Mouse (Mus musculus) olfactory bulb, adult 2 months (tissue): ENCODE data around the gene Fam102a.

Experiments used
- CTCF ChIP-seq: fragments of 200-500 bp; IDR thresholded peaks from 2 replicates; pipeline ENCODE4 v1.5.1; 2012; ENCODE audit warnings: low read depth, mild to moderate bottlenecking, low read length, moderate library complexity; ENCODE audit not compliant: insufficient read depth
- POLR2A ChIP-seq: fragments of 200-500 bp; IDR thresholded peaks from 2 replicates; pipeline ENCODE4 v1.6.1; 2012; ENCODE audit warnings: mild to moderate bottlenecking, low read depth, low read length, moderate library complexity; ENCODE audit not compliant: insufficient read depth

DNA sequence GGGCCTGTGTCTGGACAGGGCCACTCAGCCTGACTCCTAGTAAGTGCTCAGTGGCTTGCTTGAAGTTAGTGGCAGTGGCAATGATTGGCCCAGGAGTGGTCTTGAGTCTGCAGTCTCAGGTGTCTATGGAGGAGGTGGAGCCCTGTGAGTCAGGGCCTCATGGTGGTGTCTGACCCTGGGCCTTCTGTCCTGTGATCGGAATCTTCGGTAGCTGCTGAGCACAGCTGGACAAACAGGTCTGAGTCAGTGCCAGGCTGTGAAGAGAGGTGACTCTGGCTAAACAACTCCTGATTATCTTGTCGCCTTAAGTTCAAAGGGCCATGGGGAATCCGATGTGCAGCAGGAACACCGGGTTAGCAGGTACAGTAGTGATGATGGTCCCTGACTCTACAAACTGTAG is 12.2 kb downstream of the Fam102a start:
- TF ChIP-seq CTCF (no peak), POLR2A (no peak)
